Mouse (Mus musculus) C2C12 (cell line): ENCODE results near the gene Olfr1252. TPM values are rescaled to one million over a fixed set of nuclear protein-coding genes. Genes with fewer than 3 reads are reported as not detected.

ENCODE experiments used
- H3K27me3 ChIP-seq: one replicate; pipeline ENCODE4 v1.6.1; 2011; ENCODE audit not compliant: control insufficient read depth, insufficient read depth, insufficient read length
- H3K36me3 ChIP-seq: one replicate; pipeline ENCODE4 v1.6.1; 2011; ENCODE audit not compliant: control insufficient read depth, insufficient read depth
- H3K4me3 ChIP-seq: one replicate; pipeline ENCODE4 v1.5.1; 2011; ENCODE audit warnings: mild to moderate bottlenecking, control low read depth; ENCODE audit not compliant: poor library complexity, insufficient read depth, severe bottlenecking
- H3K79me2 ChIP-seq: one replicate; pipeline ENCODE4 v1.6.1; 2011; ENCODE audit not compliant: control insufficient read depth, insufficient read depth
- H3K79me3 ChIP-seq: one replicate; pipeline ENCODE4 v1.6.1; 2011; ENCODE audit warnings: low read depth, control low read depth
- H3ac ChIP-seq: one replicate; pipeline ENCODE3; 2011; ENCODE audit warnings: low read depth; ENCODE audit not compliant: control insufficient read depth, insufficient read length
- CEBPB ChIP-seq: IDR thresholded peaks from one replicate; pipeline ENCODE4 v1.6.1; 2011; ENCODE audit warnings: low read depth, mild to moderate bottlenecking, control low read depth, moderate library complexity
- CTCF ChIP-seq: IDR thresholded peaks from one replicate; pipeline ENCODE4 v1.5.1; 2011; ENCODE audit not compliant: control insufficient read depth, insufficient read depth, insufficient read length
- FOSL1 ChIP-seq: IDR thresholded peaks from one replicate; pipeline ENCODE4 v1.8.0; 2011; ENCODE audit warnings: mild to moderate bottlenecking, low read length; ENCODE audit not compliant: poor library complexity, insufficient read depth, severe bottlenecking
- MAX ChIP-seq: IDR thresholded peaks from one replicate; pipeline ENCODE4 v1.6.1; 2011; ENCODE audit warnings: mild to moderate bottlenecking, control low read depth
- MYOD1 ChIP-seq: IDR thresholded peaks from one replicate; pipeline ENCODE4 v1.6.1; 2011; ENCODE audit warnings: low read depth; ENCODE audit not compliant: control insufficient read depth, insufficient read length
- MYOG ChIP-seq: IDR thresholded peaks from one replicate; pipeline ENCODE4 v1.6.1; 2011; ENCODE audit not compliant: control insufficient read depth, insufficient read length; ENCODE audit errors: extremely low read depth
- USF1 ChIP-seq: IDR thresholded peaks from one replicate; pipeline ENCODE4 v1.6.1; 2011; ENCODE audit warnings: low read depth, mild to moderate bottlenecking, control low read depth, moderate library complexity
- long read RNA-seq, 2 experiments: library from polyadenylated mRNA; unstranded; transcript quantifications; one replicate each; pipeline ENCODE4 v2.0.0; 2019 to 2020
- polyA plus RNA-seq: library from polyadenylated mRNA; unstranded; fragments of >200 nt; fragmentation: generic; extraction: Trizol; gene quantifications from one replicate; pipeline ENCODE4 v1.2.1, GENCODE M21; 2012; ENCODE audit warnings: missing spikeins

The Olfr1252 gene
- not detected for polyA plus RNA-seq
- long read RNA-seq, experiment 1 = 0 reads
- long read RNA-seq, experiment 2 = 0 reads

- no peaks in the 10 kb centered on the region for H3K79me2 ChIP-seq
- H3ac ChIP-seq = no peak within 1 kb of the TSS
- no peak for TF ChIP-seq MYOD1
- no peak for TF ChIP-seq MAX
- no peak for TF ChIP-seq FOSL1
- no peak for TF ChIP-seq CEBPB
- no peak for TF ChIP-seq CTCF
- TF ChIP-seq USF1 = no peak
- no peak for TF ChIP-seq MYOG
- no peaks in the 10 kb centered on the region for H3K27me3 ChIP-seq
- H3K4me3 ChIP-seq = no peak within 1 kb of the TSS
- H3K36me3 ChIP-seq = no peaks in the 10 kb centered on the region
- no peaks in the 10 kb centered on the region for H3K79me3 ChIP-seq
Measured at GRCm38 (mm10) chr2:89724912-89725311, at the start of gene Olfr1252. Gene Olfr1252, minus strand, starts transcription at chr2:89725012.

- Histone ChIP-seq H3K79me2 (no peaks in the 10 kb centered on the region), H3K4me3 (no peak within 1 kb of the TSS), H3K36me3 (no peaks in the 10 kb centered on the region), H3ac (no peak within 1 kb of the TSS), H3K79me3 (no peaks in the 10 kb centered on the region), H3K27me3 (no peaks in the 10 kb centered on the region)
- TF ChIP-seq CEBPB (no peak), USF1 (no peak), FOSL1 (no peak), MYOG (no peak), MAX (no peak), MYOD1 (no peak), CTCF (no peak)
Measured at GRCm38 (mm10) chr2:89756990-89757389, 32.2 kb upstream of the Olfr1252 start, which contains the start of gene Olfr1253. Gene Olfr1253, minus strand, starts transcription at chr2:89757090.

- H3K4me3 ChIP-seq = no peak overlapping the region
- no peaks in the 10 kb centered on the region for H3K79me3 ChIP-seq
- no peak for TF ChIP-seq MYOD1
- no peak for TF ChIP-seq USF1
- no peak for TF ChIP-seq CEBPB
- TF ChIP-seq MAX = no peak
- no peak for TF ChIP-seq FOSL1
- no peak for TF ChIP-seq CTCF
- no peak for TF ChIP-seq MYOG
- no peaks in the 10 kb centered on the region for H3K36me3 ChIP-seq
- no peak overlapping the region for H3ac ChIP-seq
- no peaks in the 10 kb centered on the region for H3K27me3 ChIP-seq
- no peaks in the 10 kb centered on the region for H3K79me2 ChIP-seq
Measured at GRCm38 (mm10) chr2:89691980-89692379, 32.8 kb downstream of the Olfr1252 start.

- H3ac ChIP-seq = no peak within 1 kb of the TSS
- no peaks in the 10 kb centered on the region for H3K79me2 ChIP-seq
- no peaks in the 10 kb centered on the region for H3K27me3 ChIP-seq
- no peaks in the 10 kb centered on the region for H3K36me3 ChIP-seq
- H3K79me3 ChIP-seq = no peaks in the 10 kb centered on the region
- no peak within 1 kb of the TSS for H3K4me3 ChIP-seq
- TF ChIP-seq USF1 (no peak), CTCF (no peak)
Measured at GRCm38 (mm10) chr2:89671836-89672235, 53.0 kb downstream of the Olfr1252 start, which contains the start of gene Olfr1251. Gene Olfr1251, minus strand, starts transcription at chr2:89671936.

Other genes with a start within 250 kb of the Olfr1252 start
- not detected for gene Olfr1241, start 237.9 kb downstream of the Olfr1252 start, polyA plus RNA-seq
- not detected for gene Olfr1242, start 226.7 kb downstream of the Olfr1252 start, polyA plus RNA-seq
- gene Olfr1243, start 193.5 kb downstream of the Olfr1252 start, polyA plus RNA-seq = not detected
- not detected for gene Olfr1245, start 146.6 kb downstream of the Olfr1252 start, polyA plus RNA-seq
- not detected for gene Olfr1246, start 131.9 kb downstream of the Olfr1252 start, polyA plus RNA-seq
- gene Olfr1247, start 110.9 kb downstream of the Olfr1252 start, polyA plus RNA-seq = not detected
- not detected for gene Olfr1248, start 106.8 kb downstream of the Olfr1252 start, polyA plus RNA-seq
- not detected for gene Olfr1249, start 90.0 kb downstream of the Olfr1252 start, polyA plus RNA-seq
- 0.04 TPM for gene Olfr1250, start 63.5 kb downstream of the Olfr1252 start, polyA plus RNA-seq
- 0.13 TPM for gene Olfr1251, start 53.1 kb downstream of the Olfr1252 start, polyA plus RNA-seq
- not detected for gene Olfr1253, start 32.1 kb upstream of the Olfr1252 start, polyA plus RNA-seq
- not detected for gene Olfr1254, start 68.6 kb upstream of the Olfr1252 start, polyA plus RNA-seq
- gene Olfr1255, start 87.0 kb upstream of the Olfr1252 start, polyA plus RNA-seq = not detected
- gene Olfr1256, start 116.5 kb upstream of the Olfr1252 start, polyA plus RNA-seq = not detected
- gene Olfr48, start 123.2 kb upstream of the Olfr1252 start, polyA plus RNA-seq = not detected
- gene Olfr1257, start 153.4 kb upstream of the Olfr1252 start, polyA plus RNA-seq = not detected
- 0.01 TPM for gene Olfr1258, start 202.3 kb upstream of the Olfr1252 start, polyA plus RNA-seq
- 0.12 TPM for gene Olfr1259, start 223.7 kb upstream of the Olfr1252 start, polyA plus RNA-seq
- not detected for gene Olfr1260, start 249.3 kb upstream of the Olfr1252 start, polyA plus RNA-seq